Mouse (Mus musculus) hematopoietic stem cell, adult 5-6 weeks (primary cell): ENCODE measurements at regions not wholly inside any gene's neighbourhood (a gene's known extent, or its start where the extent isn't known, plus 50 kb on each side); places are given as distances from the start of the nearest gene placed in this dataset.

ENCODE experiments used
- ATAC-seq, 2 experiments: fragments of 125-278 bp in 1 of 2; replicated peaks in 1 of 2; 2 replicates each; pipeline ENCODE4 v1.8.0; 2016 to 2017; ENCODE audit warnings: inconsistent platforms in 2 of 2, mild to moderate bottlenecking in 2 of 2, moderate number of reproducible peaks in 2 of 2, low read depth in 1 of 2, moderate TSS enrichment in 1 of 2; ENCODE audit not compliant: low FRiP score in 2 of 2, poor library complexity in 2 of 2, severe bottlenecking in 2 of 2, insufficient read depth in 1 of 2, low TSS enrichment in 1 of 2

DNA sequence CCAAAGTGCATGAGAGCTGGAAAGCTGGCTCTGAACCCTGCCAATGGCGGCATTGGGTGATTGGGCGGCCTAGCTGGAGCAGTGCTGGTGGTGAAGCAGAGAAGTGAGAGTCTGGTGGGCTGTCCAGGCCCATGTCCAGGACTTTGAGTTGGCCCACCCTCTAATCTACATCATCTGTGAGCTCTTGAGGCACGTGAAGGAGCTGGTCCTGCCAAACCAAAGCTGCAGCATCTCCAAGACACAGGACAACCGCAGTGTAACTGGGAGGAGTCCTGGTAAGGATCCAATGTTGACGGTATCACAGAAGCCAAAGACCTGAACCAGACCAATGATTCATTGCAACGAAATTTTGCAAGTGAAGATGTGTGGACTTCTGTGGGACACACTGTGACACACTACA is 231.4 kb upstream of the Gm6657 start:
- no peak for ATAC-seq

DNA sequence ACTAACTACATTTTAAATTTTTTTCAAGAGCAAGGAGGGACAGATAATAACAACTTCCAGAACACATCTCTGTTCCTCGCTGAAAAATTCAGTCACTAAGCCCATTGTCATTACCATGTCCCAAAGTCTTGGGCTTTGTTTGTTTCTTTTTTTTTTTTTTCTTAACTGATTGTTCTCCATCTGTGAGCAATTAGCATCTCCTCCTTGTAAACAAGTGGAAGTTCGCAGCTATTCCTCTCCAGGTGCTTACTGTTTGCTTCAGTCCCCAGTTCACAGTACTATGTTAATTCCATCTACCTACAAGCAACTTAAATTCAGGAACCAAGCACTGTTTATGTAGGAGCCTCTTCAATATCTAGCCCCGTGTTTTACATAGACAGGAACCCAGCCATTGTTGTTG is 225.5 kb upstream of the Gm6657 start:
- no peak for ATAC-seq

- ATAC-seq, result no peak
Observed at GRCm38 (mm10) chr12:77970026-77970425, 224.0 kb upstream of the Gm6657 start.

DNA sequence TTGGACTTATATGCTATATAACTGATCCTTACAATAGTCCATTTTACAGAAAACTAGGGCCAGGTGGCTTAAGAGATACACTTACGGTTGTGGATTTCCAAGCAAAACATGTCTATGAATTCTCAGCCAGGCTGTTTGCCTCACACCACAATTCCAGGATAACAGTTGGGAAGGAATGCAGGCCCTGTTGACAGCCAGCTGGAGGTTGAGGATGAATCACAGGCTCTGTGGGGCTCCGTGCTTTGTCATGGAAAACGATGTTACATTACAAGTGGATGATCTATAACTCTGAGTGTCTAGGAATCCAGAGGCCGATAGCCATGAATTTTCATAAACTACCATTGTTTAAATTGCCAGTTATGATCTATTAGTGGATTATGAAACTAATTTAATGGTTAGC is 221.9 kb upstream of the Gm6657 start:
- ATAC-seq, result no peak

GRCm38 (mm10) chr12:77976952-77977351 is 217.1 kb upstream of the Gm6657 start:
- ATAC-seq, result no peak

DNA sequence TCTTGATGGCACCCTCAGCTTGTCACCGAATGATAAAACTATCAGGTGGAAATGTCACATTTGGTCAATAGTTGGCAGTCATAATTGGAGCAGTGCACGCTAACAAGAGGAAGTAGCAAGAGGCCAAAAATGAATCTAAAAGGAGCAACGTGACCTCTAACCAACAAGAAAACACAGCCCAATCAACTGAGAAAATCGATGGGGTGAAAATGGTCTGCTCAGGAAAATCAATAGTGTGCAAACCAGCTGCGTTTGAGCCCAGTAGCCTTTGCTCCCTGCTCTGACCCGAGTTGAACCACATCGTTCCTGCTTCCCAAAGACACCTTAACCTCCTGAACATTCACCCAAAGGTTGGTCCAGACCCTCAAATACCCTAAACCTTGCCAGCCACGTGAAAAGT is 207.3 kb upstream of the Gm6657 start:
- no peak for ATAC-seq

DNA sequence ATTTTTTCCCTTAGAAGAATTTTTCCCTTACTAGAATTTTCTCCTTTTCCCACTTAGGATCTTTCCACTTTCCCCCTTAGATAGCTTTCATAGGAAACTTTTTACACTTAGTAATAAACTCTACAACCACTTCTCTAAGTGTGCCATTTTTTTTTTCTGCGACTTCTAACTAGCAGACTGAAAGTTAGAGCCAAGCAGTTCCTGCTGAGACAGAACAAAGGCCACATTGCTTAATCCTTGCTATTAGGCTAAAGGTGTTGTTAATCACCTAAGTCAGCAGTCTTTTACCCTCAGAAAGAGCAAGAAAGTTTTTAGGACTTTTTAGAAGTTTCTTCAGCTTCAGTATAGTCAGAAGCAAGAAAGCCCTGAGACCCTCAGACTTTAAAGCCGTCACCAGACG is 204.3 kb upstream of the Gm6657 start:
- ATAC-seq, result no peak

- ATAC-seq, result no peak
Observed at GRCm38 (mm10) chr12:77991627-77992026, 202.4 kb upstream of the Gm6657 start.

DNA sequence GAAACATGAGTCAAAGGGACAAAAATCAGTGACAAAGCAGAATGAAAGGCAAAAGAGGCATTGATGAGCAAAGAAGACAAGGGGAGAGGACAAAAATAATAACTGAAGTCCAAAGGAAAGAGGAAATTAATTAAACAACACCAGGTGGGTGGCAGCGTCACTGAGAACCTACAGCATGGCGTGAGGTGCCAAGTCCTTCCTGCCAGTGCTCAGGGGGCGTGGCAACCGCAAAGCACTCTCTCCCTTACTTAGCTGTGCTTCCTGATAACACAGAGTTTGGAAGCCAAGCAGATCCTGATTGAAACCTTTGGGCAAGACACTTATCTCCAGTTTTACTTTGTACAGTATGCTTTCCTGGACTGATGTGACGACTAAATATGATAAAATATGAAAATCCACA is 199.9 kb upstream of the Gm6657 start:
- no peak for ATAC-seq

- no peak for ATAC-seq
Observed at GRCm38 (mm10) chr12:77997916-77998315, 196.1 kb upstream of the Gm6657 start.

DNA sequence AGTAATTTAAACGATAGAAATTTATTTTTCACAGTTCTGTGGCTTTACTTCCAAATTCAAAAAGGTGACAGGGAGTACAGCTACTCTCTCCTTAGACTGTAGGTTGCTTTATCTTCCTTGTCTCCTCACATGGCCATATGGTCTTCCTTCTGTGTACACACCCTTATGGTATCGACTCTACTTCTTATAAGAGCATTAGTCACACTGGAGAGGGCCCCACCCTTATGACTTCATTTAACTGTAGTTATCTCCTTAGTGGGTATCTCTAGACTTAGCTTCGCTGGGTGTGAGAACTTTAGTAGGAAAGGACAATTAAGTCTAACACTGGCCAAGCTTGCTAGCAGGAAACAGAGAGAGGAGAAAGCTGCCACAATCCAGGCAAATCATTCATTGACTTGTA is 193.6 kb upstream of the Gm6657 start:
- ATAC-seq, result no peak

GRCm38 (mm10) chr12:78001846-78002245 is 192.2 kb upstream of the Gm6657 start:
- no peak for ATAC-seq

DNA sequence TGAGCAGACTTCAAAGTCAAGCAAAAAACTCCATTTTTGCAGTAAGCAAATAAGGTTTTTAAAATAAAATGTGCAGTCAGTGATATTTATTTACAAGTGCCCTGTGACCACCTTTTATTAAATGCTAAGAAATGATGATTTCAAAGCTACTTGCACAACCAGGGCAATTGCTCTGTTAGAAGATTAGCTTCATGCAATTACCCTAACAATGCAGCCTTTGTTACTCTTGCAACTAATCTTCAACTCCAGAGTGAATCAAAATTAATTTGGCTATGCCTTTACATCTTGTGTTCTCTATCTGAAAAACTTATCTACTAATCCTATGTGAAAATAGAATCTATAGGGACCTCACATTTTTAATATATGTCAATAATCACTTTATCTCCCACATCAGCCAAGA is 160.3 kb upstream of the Gm6657 start:
- ATAC-seq, result no peak

DNA sequence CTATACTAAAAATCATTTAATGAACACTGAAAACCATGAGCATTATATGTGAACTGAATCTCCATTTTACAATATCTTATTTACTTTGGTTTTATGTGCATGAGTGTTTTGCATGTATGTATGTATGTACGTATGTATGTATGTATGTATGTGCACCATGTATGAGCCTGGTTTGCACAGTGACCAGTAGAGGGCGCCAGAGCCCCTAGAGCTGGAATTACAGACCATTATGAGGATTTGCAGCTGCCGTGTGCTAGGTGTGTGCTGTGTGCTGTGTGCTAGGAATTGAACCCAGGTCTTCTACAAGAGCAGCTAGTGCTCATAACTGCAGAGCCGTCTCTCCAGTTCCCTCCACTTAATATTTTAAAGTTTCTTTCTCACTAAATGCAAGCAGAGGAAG is 147.5 kb upstream of the Gm6657 start:
- ATAC-seq, result no peak

GRCm38 (mm10) chr12:78055956-78056355 is 138.1 kb upstream of the Gm6657 start:
- ATAC-seq, result peak in 1 of 2 experiments; percentile 72; a peak in 2 of 4 replicates

DNA sequence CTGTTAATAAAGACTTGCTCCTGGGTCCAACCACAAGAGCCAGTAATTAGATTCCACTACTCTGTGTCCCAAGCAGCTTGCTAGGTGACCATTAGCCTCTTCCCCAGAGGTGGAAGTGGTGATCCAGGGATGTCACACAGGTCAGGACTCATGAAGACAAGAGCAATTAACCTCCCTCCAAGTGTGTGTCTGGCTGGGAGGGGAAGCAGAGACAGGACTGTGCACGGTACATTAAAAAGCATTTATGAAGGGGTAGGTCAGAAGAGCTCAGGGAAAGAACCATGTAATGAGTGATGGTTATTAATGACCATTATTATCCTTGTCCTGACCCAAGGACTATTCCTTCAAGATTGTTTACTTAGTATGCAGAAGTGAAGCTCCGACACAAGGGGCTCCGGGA is 136.9 kb upstream of the Gm6657 start:
- ATAC-seq, result no peak

DNA sequence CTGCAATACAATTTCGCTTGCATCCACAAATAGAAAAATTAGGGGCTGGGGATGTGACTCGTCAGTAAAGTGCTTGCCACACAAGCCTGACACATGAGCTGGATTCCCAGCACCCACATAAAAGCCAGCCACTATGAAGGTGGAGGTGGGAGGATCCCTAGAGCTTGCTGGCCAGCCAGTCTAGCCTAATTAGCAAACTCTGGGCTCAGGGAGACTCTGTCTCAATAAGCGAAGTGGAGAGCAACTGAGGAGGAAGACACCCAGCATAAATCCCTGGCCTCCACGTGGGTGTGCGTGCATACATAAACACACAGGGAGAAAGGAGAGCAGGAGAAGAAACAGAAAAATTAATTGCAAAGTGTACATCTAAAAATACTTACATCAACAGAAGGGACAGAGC is 134.1 kb upstream of the Gm6657 start:
- no peak for ATAC-seq

DNA sequence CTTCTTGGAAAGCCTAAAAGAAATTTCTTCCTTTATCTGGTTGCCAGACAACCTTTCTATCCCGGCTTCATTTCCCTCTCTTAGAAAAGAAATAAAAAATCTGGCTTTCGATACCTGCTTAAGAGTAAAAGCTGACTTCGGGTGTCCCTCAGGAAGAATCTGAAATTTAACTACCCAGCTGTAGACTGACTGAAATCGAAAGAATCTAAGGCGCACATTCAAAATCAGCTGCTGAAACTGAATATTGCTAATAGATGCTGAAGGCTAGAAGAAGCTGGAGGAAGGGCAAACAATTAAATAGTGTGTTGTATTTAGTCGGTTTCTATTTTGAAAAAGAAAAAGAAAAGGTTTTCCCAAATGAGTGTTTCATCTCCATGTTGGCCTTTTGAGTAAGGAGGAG is 128.0 kb upstream of the Gm6657 start:
- no peak for ATAC-seq

DNA sequence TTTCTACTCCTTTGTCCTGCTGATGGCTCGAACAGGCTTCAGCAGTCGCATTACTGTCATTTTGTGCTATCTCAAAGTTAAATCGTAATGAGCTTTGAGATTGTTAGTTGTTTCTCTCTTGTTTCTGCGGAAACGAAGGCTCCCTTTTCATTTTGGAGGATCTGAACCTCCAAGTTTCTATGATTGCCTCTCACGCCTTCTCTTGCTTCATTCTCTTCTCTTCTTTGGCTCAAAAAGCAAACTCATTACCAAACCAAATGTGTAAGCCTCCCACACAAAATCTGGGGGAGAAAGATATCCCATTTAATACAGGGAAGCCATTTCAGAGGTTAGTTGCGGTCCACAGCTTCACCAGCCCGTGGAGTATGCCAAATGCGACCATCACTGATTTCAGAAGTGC is 121.1 kb upstream of the Gm6657 start:
- no peak for ATAC-seq

- ATAC-seq, result no peak
Observed at GRCm38 (mm10) chr12:78074290-78074802, 119.7 kb upstream of the Gm6657 start.
